Mouse (Mus musculus) kidney, adult 8-10 months (tissue): ENCODE data around the gene Cdpf1.

ENCODE experiments used
- DNase-seq, 2 experiments: peaks; one replicate each; pipeline ENCODE4 v3.0.0; 2022

Gene Cdpf1

DNA sequence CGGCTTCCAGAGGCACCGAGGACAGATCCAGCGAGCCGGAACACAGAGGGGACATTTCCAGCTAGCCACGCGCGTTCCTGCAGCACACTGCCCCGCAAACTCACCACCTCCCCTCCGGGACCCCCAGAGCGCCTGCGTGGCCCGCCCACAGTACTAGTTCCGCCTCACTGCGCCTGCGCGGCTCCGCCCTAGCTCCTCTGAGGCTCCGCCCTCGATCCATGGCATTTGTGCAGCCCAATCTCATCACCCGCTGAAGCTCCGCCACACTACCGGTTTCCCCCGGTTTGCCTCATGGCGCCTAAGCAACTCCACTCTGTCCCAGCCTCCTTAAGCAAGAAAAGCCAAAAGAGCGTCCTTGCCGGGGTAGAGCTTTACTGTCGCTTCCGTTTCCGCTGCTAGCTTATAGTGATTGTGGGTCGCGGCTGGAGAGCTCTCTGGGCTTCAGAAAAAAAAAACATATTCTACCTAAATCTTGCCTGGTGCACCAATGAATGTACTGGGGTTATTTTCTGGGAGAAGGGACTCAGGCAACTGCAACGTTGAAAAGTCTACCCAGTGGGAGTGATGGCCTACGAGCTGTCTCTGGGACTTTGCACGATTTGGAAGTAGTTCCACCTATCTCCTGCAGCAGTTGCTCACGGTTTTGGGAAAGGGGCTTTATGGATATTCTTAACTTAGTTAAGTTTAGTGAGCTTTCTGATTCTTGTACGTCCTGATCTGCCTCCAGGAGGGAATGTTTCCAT is at the start of gene Cdpf1:
Gene Cdpf1, minus strand, starts transcription at position 163 of the 743 bp plus-strand sequence.
- peak; percentile 98 to 99 for DNase-seq

DNA sequence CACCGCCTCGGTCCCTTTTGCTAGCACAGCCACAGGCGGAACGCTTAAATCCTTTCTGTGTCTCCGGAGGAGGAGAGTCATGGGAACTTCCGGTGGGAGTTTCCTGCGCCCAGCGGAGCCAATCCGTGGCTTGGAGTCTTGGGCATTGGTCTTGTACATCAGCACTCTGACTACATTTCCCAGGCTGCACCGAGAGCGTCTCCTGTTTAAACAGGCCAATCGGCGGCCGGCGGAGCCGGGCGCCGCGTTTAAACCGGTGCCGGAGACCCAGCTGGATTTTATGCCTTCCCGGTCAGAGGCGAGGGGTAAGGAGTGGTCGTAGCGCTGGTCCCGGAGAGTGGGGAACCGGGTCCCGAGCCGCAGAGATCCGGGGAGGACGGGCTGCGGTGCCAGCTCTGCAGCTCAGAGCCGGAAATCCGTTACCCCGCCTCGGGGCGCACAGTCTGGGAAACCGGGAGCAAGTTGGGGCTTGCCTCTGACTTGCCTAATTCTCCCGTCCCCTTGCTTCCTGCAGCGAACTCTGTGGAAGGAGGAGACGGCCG is 48.1 kb upstream of the Cdpf1 start, which contains the start of gene Gtse1:
Gene Gtse1, plus strand, starts transcription at position 256 of the 542 bp plus-strand sequence.
- peak; percentile 95 to 96 for DNase-seq

DNA sequence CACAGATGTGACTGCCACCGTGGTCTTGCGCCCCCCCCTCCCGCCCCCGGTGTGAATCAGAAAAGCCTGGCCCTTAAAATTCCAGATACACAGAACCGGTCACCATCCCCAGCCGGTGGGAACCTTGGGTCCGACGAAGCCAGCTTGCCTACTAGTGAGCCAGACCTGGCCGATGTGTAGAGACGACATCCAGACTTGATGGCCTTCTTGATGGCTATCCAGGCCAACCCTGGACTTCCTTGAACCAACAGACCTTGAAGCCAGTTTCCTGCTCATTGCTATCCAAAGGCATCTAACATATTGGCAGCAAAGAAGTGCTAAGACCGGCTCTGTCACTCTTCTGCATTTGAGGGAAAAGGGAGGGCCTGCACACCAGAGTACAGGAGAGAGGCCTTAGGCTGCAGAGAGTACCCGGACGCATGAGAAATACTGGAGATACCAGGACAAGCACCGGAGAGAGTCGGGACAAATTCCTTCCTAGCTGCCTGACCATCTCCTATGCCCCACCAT is 47.5 kb upstream of the Cdpf1 start:
- DNase-seq: no peak

DNA sequence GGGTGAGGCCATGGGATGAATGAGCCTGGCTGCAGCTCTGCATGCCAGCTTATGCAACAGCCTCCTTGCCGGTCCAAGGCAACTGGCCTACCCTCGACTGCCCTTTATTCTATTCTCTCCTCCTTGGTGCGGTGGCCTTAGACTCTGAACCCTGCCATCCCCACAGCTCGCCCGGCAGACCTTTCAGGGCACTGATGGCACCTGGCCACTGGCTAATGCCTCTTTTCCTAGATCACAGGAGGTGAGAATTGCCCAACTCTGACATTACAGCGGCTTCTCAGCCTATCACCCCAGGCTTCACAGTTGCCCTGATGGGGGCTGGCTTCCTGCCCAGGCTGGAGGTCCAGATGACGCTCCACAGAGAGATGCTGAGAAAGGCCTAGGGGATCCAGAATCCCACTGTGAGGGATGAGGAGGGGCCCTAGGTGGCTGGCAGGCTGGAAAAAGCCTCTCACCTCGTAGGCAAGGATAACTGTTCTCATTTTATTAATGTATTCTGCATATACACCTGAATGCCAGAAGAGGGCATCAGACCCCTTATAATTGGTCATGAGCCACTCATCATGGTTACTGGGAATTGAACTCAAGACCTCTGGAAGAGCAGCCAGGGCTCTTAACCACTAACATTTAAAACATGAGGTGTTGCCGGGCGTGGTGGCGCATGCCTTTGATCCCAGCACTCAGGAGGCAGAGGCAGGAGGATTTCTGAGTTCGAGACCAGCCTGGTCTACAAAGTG is 40.3 kb upstream of the Cdpf1 start:
- peak; percentile 46 to 75 for DNase-seq

DNA sequence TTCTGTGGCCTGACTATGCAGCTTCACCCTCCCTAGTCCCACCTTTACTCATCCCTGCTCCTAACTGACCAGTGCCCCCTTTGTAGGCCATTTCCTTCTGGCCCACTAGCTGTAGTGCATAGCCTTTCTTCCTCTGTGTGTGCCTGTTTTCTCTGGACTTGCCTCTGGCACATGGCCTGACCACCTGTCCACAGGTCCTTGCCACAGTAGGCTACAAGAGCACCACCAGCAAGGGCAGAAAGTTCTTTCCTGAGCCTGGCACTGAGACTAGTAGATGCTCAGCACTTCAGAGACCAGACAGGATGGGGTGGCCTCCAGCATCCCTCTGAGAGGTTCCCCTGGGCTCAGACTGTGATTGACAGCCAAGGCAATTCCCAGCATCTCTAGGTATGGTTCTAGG is 33.6 kb upstream of the Cdpf1 start:
- DNase-seq: no peak

GRCm38 (mm10) chr15:85841796-85842360 is 30.4 kb upstream of the Cdpf1 start:
- peak; percentile 59 to 72 for DNase-seq

- DNase-seq: peak in 1 of 2 experiments; percentile 25
These were observed 29.5 kb upstream of the Cdpf1 start for GRCm38 (mm10) chr15:85840983-85841382.

- no peak for DNase-seq
These were observed 25.4 kb upstream of the Cdpf1 start for GRCm38 (mm10) chr15:85836887-85837286.

DNA sequence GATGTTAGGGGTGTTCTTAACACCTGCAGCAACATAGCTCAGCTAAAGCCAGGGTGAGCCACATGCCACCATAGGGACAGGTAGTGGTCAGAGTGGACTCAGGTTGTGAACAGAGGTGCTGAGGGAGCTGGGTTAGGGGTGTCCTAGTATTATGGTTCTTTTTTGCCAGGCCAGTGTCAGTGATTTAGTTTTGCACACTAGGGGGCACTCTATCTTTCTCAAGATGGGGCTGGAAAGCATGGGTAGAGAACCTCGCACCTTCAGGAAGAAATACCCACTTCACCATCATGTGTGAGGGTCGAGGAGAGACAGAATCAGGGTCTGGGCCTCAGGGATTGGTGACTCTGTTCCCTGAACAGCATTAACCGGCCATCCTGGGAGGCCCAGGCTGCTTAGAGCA is 23.8 kb upstream of the Cdpf1 start:
- no peak for DNase-seq

GRCm38 (mm10) chr15:85832599-85832998 is 21.1 kb upstream of the Cdpf1 start:
- DNase-seq: no peak

DNA sequence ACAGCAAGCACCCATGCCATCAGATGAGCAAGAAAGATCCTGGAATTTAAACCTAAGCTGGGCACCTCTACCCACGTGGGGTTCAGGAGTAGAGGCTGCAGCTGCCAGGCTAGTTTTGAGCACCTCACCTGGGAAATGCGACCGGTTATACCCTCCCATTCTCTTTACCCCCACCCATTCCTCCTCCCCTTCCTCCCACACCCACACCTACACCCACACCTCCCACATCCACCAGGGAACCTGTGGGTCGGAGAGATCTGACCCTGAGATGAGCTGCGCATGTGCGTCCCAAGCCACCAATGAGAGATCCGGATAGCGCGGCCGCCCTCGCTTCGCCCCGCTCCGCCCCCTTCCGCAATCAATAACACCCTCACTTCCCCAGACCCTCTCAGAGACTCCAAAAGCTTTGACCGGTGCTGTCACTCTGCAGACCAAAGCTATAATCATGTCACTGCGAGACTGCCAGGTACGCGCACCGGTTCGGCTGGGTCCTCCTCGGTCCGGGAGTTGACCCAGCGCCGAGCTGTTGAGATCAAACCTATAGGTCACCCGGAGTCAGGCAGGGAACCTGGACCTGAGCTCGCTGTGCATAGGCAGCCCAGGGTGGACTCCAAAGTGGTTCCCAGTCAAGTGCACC is 20.6 kb upstream of the Cdpf1 start, which contains the start of gene Ttc38:
Gene Ttc38, plus strand, starts transcription at position 353 of the 637 bp plus-strand sequence.
- peak; percentile 91 to 93 for DNase-seq

- no peak for DNase-seq
These were observed 18.0 kb upstream of the Cdpf1 start for GRCm38 (mm10) chr15:85829470-85829869.

DNA sequence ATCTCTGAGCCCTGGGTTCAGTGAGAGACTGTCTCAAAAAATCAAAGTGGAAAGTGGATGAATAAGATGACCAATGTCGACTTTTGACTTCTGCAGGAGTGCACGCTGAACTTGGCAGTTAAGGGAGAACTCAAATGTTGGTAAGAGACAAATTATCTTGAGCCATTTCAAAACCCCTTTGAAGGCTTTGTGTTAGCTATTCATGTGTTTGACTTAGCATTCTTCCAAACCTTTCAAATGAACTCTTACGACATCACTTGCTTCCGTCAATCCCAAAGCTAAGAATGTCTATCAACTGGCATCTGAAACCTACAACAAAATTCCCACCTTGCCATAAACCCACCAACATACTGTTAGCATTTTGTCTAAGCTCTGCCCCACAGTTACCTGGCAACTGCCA is 16.6 kb upstream of the Cdpf1 start:
- DNase-seq: no peak

DNA sequence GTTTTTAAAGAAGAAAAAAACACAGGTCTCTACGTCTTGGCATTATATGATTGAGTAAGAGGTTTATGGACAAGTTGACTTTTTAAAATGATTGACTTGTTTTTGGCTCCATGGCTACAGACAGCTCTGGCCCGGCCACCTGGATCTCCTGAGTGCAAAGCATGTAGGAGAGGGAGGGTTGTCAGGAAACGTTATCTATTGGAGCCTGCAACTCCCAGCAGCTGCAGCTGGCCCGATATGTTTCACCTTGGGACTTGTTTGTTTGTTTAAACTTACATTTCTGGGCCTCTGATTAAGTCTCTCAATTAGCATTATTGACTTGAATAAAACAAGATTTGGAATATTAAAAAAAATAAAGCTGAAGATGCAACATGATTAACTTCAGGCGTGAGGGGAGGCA is 15.2 kb upstream of the Cdpf1 start:
- DNase-seq: no peak

DNA sequence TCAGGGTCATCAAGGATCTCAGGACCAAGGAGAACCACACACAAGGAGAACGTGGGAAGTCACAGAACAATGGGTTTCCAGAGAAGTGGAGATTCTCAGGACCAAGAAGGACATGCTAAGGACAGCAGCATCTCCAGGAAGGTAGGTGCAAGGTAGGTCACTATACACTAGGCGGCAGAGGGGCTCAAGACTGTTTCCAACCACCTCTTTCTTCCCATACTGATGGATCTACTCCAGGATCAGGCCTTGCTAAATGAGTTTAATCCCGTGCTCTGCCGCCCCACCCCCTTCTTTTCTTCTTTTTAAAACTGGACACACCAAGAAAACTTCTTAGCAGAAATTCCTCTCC is 10.5 kb upstream of the Cdpf1 start:
- no peak for DNase-seq

- DNase-seq: no peak
These were observed 9.9 kb upstream of the Cdpf1 start, which contains the start of gene Pkdrej for GRCm38 (mm10) chr15:85821203-85822010. TSS of gene Pkdrej (minus strand) at chr15:85821734.

DNA sequence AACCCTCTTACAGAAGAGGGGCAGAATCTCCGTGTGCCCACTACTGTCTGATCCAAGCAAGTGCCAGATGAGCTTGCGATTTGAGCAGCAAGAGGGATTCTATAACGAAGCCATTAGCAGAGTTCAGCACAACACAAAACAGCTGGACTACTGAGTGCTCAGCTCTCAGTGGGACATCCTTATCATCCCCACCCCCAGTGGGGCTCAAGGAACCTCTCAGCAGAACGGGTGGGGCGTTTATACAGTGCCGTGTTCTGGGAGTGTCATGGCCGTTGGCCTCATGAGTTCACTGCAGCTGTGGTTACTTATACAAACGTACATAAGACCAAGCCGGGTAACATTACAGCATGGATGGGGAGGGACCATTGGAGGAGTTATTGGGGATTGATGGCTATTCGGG is 1.9 kb upstream of the Cdpf1 start:
- DNase-seq: no peak

GRCm38 (mm10) chr15:85810806-85811521 is 533 bp downstream of the Cdpf1 start:
- DNase-seq: peak; percentile 50 to 69

GRCm38 (mm10) chr15:85810462-85810805 is 1.1 kb downstream of the Cdpf1 start:
- no peak for DNase-seq

DNA sequence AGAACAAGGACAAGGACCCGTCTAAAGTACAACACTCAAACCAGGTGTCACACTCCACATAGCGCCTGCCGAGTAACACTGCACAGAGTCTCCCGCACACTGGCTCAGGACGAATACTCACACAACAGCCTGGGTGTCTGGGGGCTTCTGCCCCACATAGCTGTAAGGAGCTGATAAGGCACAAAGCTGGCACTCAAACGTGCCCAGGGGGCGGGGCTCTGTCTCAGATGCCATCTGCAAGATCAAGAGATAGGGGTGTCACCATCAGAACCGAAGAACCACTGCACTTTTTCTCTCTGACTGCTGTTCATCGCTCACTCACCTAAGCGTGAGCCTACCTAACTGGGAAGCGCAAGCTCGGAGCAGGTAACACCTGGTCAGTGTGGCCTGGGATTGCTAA is 2.4 kb downstream of the Cdpf1 start:
- DNase-seq: no peak

DNA sequence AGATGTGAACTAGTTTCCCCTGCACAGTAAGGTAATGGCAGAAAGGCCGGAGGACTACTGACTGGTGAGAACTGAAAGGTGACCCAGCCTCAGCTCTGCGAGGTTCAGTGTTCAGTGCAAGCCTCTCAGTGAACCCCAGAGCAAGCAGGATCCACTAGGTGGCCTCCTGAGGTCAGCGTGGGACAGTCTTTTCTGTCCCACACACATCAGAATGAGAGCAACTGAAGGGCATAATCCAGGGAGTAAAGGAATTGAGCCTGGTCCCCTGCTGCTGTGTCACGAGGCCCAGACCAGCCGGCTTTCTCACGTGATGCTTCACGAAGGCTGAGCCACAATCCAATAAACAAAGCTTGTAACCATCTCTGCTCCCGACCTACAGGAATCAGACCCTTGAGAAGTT is 3.1 kb downstream of the Cdpf1 start:
- DNase-seq: peak; percentile 30 to 45
